Mouse (Mus musculus) small intestine, adult 10 weeks (tissue): ENCODE data around the gene Naa50. TPM values are rescaled to one million over a fixed set of nuclear protein-coding genes. Genes with fewer than 3 reads are reported as not detected.

Experiments used
- polyA plus RNA-seq: library from polyadenylated mRNA; stranded (reverse); fragments of 350-450 nt; fragmentation: Illumina TruSeq; extraction: RNeasy Lipid Tissue Mini Kit (QIAGEN cat#74804); gene quantifications from one replicate; pipeline ENCODE4 v1.2.3, GENCODE M21; 2014; ENCODE audit warnings: low replicate concordance

The Naa50 gene
- 143 TPM for polyA plus RNA-seq

DNA sequence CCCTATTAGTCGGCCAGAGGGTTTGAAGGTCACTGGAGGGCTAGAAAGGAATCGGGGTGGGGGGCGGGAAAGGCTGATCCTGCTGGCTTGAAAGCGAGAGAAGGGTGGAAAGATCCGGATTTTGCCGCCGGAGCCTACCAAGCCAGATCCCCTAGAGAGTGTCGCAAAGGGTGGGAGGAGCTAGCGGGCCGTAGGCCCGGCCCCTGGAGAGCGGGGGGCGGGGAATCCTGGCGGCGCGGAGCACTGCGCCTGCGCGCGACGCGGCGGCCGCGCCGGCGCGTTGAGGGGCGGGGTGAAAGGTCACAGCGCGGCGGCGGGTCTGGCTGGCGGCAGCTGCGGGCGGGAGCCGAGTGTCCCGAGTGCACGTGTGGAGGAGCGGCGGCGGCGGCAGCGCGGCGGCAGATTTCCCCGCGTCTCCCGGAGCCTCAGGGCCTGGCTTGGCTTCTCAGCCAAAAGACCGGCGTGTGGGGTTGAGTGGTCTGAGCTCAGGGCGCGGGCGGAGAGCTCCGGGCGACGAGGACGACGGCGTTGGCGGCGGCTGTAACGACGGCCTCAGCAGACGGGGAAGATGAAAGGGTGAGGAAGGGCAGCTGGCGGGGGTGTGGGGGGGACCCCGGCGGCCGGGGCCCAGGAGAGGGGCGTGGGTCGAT is at the start of gene Naa50, which contains the start of gene Atp6v1a:
Gene Naa50 (plus strand): TSS at position 295 of the 650 bp plus-strand sequence.
Gene Atp6v1a (minus strand): TSS at position 170 of the 650 bp plus-strand sequence.

DNA sequence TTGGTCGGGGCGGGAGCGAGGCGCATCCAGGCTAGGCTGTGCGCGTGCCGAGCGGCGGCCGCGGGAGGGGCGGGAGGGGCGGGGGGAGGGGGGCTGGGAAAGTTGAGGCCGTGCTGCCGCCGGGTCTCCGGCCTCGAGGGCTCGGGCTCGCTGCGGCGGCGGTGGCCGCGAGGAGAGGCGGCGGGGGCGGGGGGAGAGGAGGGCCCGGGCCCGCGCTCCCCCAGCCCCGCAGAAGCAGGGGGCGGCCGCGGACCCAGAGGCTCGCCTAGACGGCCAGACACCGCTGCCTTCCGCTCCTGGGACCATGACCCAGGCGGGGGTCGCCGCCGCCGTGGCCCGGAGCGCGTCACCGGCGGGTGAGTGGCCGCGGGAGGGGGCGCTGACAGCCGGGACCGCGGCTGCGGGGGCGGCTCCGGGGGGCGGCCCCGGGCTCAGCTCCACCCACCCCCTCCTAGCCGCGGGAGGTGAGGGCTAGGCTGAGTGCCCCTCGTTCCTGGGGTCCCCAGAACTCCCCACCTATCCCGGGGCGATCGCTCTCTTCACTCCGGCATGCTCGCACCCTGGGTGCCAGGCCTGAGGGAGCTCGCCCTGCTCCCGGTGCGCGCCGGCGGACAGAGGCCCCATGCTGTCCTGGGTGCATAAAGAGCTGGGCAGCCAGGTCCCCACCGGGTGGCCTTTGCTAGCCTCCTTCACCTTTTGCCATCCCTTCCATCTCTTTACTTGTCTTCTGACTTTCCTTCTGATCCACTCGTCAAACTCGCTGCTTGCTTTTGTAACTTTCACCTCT is 33.7 kb downstream of the Naa50 start, which contains the start of gene Usf3:
Gene Usf3 (plus strand): TSS at position 92 of the 787 bp plus-strand sequence.

Other genes with a start within 250 kb of the Naa50 start
- gene Qtrt2, start 213.0 kb upstream of the Naa50 start, polyA plus RNA-seq = 12.0 TPM
- 10.1 TPM for gene Zdhhc23, start 160.0 kb upstream of the Naa50 start, polyA plus RNA-seq
- 76.3 TPM for gene Gramd1c, start 76.5 kb upstream of the Naa50 start, polyA plus RNA-seq
- gene Atp6v1a, start 125 bp upstream of the Naa50 start, polyA plus RNA-seq = 73.0 TPM
- 18.2 TPM for gene Usf3, start 33.4 kb downstream of the Naa50 start, polyA plus RNA-seq
- 2.4 TPM for gene Sidt1, start 193.4 kb downstream of the Naa50 start, polyA plus RNA-seq
- gene Spice1, start 207.3 kb downstream of the Naa50 start, polyA plus RNA-seq = 11.1 TPM